Mouse (Mus musculus) small intestine, adult 2 months (tissue): Measurements from ENCODE around the gene Tox2.

Experiments used
- CTCF ChIP-seq: fragments of 200-500 bp; IDR thresholded peaks from 2 replicates; pipeline ENCODE4 v1.5.1; 2012; ENCODE audit warnings: low read depth, mild to moderate bottlenecking, control low read depth, inconsistent platforms, low read length, moderate library complexity, mixed read lengths; ENCODE audit not compliant: insufficient replicate concordance, insufficient read length; ENCODE audit errors: extremely low read depth
- POLR2A ChIP-seq: fragments of 200-500 bp; IDR thresholded peaks from 2 replicates; pipeline ENCODE4 v1.6.1; 2012; ENCODE audit warnings: low read depth, mild to moderate bottlenecking, control low read depth, inconsistent platforms, low read length, moderate library complexity

DNA sequence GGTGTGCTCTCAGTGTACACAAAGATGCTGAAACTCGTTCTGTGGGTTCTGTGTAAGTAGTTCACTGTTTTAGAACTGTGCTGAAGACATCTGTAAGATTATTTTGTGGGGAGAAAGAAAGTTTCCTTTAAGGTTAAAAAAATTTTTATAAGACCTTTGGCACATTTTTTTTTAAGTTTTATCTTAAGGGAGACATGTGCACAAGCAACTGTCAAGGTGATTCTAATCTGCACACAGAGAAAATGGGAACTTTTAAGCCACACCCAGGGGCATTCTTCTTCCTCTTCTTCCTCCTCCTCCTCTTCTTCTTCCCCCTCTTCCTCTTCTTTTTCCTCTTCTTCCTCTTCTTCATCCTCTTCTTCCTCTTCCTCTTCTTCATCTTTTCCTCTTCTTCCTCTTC is 120.2 kb downstream of the Tox2 start:
- TF ChIP-seq CTCF (no peak), POLR2A (no peak)
